Mouse (Mus musculus) thymus, adult 2 months (tissue): ENCODE results near the gene Mical2.

ENCODE experiments used
- CTCF ChIP-seq: fragments of 200-500 bp; IDR thresholded peaks from 2 replicates; pipeline ENCODE4 v1.5.1; 2012; ENCODE audit warnings: mild to moderate bottlenecking, control low read depth, low read length, moderate library complexity, borderline replicate concordance; ENCODE audit not compliant: control insufficient read depth, poor library complexity, insufficient read depth; ENCODE audit errors: extremely low read depth
- POLR2A ChIP-seq: fragments of 200-500 bp; IDR thresholded peaks from 2 replicates; pipeline ENCODE4 v1.6.1; 2012; ENCODE audit warnings: mild to moderate bottlenecking, low read length, control low read depth, moderate library complexity; ENCODE audit not compliant: control insufficient read depth, poor library complexity, insufficient read depth; ENCODE audit errors: extremely low read depth

DNA sequence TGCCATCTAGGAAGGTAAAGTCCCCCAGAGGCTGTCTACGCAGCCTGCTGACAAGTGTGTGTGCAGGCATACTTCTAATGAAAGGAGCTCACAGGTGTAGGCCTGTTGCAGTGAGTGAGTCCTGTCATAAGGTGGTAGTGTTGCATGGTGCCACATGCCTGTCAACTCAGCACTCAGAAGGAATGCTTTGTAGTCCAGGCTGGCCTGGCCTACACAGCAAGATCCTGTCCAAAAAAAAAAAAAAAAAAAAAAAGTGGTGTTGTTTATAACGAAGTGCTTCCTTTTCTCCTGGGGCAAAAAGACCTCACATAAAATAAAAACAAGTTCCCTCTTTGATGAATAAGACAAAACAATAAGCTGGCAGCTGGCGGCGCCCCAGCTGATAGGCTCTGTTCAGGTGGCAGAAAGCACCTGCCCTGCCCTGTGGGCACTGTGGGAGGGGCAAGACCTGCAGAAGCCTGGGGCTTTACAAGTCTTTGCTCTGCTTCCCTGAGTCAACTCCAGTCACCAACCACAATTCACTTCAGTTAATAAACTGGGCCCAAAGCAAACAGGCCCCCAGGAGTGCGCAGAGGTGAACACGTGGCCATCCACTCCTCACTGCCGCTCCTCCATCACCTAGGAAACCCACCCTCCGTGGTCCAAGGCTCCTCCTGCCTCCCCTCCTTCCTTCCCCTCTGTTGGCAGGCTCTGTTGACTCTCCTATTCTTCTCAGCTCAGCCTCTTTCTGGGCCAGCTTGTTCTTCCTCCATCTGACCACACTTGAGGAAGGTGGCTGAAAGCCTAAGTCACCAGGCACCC is 12.5 kb upstream of the Mical2 start:
- TF ChIP-seq POLR2A (no peak), CTCF (no peak)
